Mouse (Mus musculus) left cerebral cortex, adult 2 months (tissue): ENCODE results near the gene Arhgap15. TPM values are rescaled to one million over a fixed set of nuclear protein-coding genes. Genes with fewer than 3 reads are reported as not detected.

Source experiments
- DNase-seq, 2 experiments: peaks; one replicate each; pipeline ENCODE4 v3.0.0; 2021 to 2022; ENCODE audit warnings: low spot score in 2 of 2, mixed read lengths in 1 of 2; ENCODE audit errors: extremely low spot score in 1 of 2
- H3K27ac ChIP-seq: fragments of 200-600 bp; 2 replicates; pipeline ENCODE4 v1.8.1; 2022
- H3K4me3 ChIP-seq: fragments of 200-600 bp; 2 replicates; pipeline ENCODE4 v1.8.1; 2022
- CTCF ChIP-seq: fragments of 200-600 bp; IDR thresholded peaks from 2 replicates; pipeline ENCODE4 v1.8.1; 2022; ENCODE audit warnings: antibody characterized with exemption, mild to moderate bottlenecking, moderate library complexity
- intact Hi-C: fragments of 180-260 bp; cut with DNase I; formaldehyde crosslinking; loops from one replicate; pipeline ENCODE4 v1.15.1; 2025
- total RNA-seq, 2 experiments: library from RNA; stranded (reverse); gene quantifications; 2 replicates each; pipeline ENCODE4 v1.2.3; 2021

Arhgap15 gene
- total RNA-seq, 2 experiments from 2014 or later = 9.7 to 12.8 TPM

DNA sequence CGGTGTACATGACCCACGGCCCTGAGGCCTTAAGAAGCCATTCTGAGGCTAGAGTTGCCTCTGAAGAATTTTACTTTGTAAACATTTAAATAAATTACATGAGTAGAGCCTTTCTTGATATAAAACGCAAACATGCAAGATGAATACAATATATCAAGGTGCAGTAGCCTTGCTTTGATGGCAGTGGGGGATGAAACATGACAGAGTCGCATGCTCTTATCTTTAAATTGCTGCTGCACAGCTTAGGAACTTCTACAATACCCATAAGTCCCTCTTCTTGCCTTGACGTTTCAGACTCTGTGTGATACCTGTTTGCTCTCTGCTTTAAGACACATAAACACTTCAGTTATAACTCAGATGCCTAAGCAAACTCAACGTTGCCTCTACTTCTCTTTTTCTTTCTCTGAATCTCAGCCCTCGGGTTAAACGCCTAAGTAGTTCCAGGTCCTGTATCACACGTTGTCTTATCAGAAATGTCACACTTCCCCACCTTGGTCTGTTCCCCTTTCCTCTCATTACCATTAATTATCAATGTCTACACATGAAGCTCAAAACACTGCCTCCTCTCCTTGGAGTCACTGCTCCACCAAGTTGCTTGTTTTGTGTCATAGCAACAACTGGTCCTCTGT, 9.3 kb upstream of the Arhgap15 start:
- Histone ChIP-seq H3K27ac (no peak overlapping the region), H3K4me3 (no peak overlapping the region)
- intact Hi-C loops = no loop called here
- no peak for DNase-seq
- no peak for TF ChIP-seq CTCF

DNA sequence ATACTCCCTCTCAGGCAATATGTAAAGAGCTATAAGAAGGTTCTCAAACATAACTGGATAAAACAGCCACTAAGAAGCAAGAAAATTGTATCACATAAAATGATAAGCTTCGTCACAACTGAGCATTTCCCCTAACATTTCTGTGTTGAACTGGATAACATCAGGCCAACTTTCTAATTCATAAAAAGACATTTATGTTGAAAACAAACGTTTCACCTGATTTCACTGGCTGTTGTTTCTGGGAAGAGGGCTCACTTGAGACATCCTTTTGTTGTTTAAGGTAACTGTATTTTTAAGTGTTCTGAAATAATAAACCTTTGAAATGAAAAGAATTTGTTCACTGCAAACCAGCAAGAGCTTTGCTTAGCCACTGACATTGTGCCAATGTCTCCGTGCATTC, 697 bp downstream of the Arhgap15 start:
- H3K4me3 ChIP-seq = no peak overlapping the region
- DNase-seq = no peak
- no peak for TF ChIP-seq CTCF
- H3K27ac ChIP-seq = no peak overlapping the region
- intact Hi-C loops = no loop called here

DNA sequence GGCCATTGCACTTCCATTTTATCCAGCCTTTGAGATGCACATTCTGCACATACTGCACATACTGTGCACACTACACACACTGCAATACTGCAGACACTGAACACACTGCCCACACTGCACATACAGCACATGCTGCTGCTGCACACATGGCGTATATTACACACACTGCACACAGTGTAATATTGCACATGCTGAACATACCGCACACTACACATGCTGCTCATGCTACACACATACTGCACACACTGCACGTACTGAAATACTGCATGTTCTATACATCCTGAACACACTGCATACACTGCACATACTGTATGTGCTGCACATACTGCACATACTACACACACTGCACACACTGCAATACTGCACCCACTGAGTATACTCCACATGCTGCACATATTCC, 7.3 kb downstream of the Arhgap15 start:
- no peak overlapping the region for H3K4me3 ChIP-seq
- no peak for TF ChIP-seq CTCF
- H3K27ac ChIP-seq = no peak overlapping the region
- intact Hi-C loops = no loop called here
- DNase-seq = no peak

DNA sequence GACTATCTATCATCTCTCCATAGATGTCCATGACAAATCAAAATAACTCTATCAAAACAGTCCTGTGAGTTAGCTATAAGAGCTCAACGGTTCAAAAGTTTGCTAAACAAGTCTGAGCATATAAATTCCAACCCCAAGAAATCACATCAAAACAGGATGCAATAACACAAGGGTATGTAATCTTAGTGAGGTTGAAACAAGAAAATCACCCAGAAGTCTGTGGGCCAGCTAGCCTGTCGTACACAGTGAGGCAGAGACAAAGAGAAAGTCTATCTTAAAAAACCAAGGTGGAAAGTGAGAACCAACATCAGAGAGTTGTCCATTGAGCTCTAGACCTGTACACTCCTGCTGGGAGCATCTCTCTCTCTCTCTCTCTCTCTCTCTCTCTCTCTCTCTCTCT, 8.0 kb downstream of the Arhgap15 start:
- intact Hi-C loops = no loop called here
- no peak for TF ChIP-seq CTCF
- no peak overlapping the region for H3K27ac ChIP-seq
- no peak overlapping the region for H3K4me3 ChIP-seq
- DNase-seq = no peak

DNA sequence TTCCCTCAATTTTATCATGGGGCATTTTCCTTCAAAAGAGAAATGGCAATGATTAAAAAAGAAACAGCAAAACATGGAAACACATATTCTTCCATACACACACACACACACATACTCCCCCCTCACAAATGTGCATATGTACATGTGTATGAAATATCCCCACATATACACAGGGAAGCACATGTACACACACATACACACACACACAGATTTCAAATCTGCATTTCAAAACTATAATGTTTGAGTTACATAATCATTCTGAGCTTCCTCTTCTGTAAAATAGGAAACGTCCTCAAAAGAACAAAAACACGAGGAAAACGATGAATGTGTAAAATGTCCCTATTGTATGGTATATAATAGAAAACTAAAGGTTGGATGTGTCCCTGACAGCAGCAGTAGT, 13.1 kb downstream of the Arhgap15 start:
- no peak for TF ChIP-seq CTCF
- intact Hi-C loops = no loop called here
- no peak overlapping the region for H3K27ac ChIP-seq
- no peak overlapping the region for H3K4me3 ChIP-seq
- DNase-seq = no peak

DNA sequence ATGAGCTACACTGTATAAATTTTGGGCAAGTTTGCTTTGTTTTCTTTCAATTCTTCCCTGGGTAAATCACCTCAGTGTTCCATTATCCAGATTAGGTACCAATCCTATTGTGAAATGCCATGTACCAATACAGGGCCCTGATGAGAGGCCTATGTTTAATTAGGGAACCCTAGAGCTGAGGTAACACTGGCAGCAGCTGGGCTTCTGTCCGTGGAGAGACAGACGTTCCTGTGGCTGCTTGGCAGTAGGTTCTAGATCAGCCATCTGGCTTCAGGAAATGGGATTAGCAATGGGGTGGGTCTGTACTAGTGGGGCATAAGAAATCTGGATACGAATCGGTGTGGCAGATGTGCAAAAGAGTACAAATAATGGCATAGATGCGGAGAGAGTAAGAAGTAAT, 14.7 kb downstream of the Arhgap15 start:
- intact Hi-C loops = no loop called here
- Histone ChIP-seq H3K27ac (no peak overlapping the region), H3K4me3 (no peak overlapping the region)
- TF ChIP-seq CTCF = no peak
- DNase-seq = no peak

DNA sequence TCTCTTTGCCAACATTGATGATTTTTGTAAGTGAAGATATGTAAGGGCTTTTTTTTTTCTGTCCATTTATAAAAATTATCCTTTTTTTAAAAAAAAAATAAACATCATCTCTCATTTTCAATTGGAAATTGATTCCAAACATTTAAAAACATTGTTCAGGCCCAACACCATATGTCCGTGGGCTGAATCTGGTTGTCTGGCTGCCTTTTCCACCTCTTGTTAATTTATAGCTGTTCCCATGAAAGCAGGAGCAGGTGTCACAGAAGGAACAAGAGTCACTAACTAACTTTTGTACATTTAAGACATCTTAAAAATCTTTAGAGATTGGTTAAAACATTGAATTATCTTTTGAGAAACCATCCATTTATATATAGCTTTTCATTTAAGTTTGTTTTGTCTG, 15.8 kb downstream of the Arhgap15 start:
- no peak for TF ChIP-seq CTCF
- DNase-seq = no peak
- Histone ChIP-seq H3K4me3 (no peak overlapping the region), H3K27ac (peak overlapping the region; percentile 59)
- intact Hi-C loops = no loop called here

DNA sequence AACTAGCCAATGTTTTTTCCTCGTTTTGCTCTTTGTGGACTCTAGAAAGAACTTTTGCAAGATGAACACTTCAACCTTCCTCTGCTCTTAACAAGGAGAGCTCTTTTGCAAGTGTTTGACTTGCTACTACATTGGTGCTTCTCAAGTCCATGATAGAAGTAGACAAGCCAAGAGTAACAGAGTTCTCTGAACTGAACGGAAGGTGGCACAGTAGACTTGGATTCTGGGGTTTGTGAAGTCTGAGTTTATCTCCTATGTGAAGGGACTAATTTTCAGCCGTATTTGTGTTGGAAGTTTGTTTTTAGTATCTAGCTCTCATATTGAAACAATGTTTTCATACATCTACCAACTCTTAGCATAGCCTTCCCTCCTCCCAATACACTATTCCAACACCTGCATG, 17.6 kb downstream of the Arhgap15 start:
- intact Hi-C loops = no loop called here
- Histone ChIP-seq H3K27ac (no peak overlapping the region), H3K4me3 (no peak overlapping the region)
- TF ChIP-seq CTCF = peak; percentile 32; the same call in 1 of the 2 replicates
- DNase-seq = no peak

DNA sequence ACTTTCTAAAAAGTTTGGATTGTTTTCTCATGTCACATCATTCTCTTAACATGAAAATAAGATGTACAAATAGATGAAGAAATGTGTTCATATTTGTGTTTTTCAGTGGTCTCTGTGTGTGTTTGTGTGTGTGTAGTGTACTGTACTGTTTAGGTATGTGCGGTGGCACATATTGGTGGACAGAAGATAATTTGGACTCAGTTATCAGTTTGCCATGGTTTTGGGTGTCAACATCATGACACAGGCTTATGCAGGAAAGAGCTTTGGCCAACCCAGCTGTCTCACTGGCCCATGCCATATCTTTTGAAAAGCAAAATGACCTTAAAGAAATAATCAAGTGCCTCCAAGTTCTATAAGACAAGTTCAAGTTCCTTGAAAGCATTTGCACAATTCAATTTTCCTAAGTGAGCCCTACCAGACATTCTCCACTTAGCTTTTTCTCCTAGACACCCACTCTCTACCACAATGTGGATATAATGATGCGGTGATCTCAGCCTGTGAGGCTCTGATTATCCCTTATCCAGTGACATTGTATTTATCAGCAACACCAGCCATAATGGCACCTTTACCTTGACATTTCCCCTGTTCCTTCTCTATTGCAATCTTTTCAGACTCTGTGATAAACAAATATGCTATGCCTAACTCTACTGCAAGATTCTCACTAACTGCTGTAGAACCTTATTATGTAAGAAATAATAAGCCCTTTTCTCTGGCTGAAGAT, 21.4 kb downstream of the Arhgap15 start:
- intact Hi-C loops = no loop called here
- no peak overlapping the region for H3K4me3 ChIP-seq
- TF ChIP-seq CTCF = no peak
- DNase-seq = no peak
- H3K27ac ChIP-seq = no peak overlapping the region

DNA sequence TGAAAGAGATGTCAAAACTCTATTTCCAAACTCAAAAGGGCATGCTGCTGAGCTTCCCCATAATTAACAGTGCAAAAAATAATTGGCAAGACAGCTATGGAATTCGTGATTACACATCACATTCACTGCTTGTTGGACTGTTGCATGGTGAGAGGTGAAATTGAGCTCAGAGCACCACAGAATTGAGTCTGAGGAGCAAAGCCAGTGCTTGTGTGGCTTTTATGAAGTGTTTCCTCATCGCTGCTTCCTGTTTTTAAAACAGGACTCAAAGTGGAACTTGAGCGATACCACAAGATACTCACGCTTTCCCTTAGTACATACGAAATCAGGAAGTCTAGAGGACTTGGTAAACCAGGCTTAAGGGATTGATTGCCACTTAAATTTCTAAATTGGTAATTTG, 24.0 kb downstream of the Arhgap15 start:
- intact Hi-C loops = no loop called here
- no peak for TF ChIP-seq CTCF
- DNase-seq = no peak
- no peak overlapping the region for H3K27ac ChIP-seq
- no peak overlapping the region for H3K4me3 ChIP-seq

DNA sequence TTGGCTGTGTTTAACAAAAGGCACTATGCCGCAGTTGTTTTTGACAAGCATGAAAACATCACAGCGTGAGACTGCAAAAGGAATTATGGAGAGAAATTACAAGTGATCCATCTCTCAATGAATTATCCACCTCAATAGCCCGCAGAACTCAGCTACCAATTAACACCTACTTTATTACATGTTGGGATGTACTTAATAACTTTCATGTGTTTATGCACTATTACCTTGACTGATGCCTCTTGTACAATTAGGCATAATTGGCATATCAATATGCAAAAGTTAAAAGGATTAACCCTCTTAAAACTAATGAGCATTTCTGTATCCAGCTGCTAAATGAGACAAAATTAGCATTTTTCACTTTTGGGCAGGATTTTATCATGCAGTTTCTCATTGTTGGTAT, 33.5 kb downstream of the Arhgap15 start:
- Histone ChIP-seq H3K4me3 (no peak overlapping the region), H3K27ac (peak overlapping the region; percentile 48; the same call in 1 of the 2 replicates)
- TF ChIP-seq CTCF = no peak
- DNase-seq = no peak
- intact Hi-C loops = loop anchor here (10.0 kb wide), 2 partner anchors 353 to 783 kb away; no protein-coding TSS in a partner anchor

DNA sequence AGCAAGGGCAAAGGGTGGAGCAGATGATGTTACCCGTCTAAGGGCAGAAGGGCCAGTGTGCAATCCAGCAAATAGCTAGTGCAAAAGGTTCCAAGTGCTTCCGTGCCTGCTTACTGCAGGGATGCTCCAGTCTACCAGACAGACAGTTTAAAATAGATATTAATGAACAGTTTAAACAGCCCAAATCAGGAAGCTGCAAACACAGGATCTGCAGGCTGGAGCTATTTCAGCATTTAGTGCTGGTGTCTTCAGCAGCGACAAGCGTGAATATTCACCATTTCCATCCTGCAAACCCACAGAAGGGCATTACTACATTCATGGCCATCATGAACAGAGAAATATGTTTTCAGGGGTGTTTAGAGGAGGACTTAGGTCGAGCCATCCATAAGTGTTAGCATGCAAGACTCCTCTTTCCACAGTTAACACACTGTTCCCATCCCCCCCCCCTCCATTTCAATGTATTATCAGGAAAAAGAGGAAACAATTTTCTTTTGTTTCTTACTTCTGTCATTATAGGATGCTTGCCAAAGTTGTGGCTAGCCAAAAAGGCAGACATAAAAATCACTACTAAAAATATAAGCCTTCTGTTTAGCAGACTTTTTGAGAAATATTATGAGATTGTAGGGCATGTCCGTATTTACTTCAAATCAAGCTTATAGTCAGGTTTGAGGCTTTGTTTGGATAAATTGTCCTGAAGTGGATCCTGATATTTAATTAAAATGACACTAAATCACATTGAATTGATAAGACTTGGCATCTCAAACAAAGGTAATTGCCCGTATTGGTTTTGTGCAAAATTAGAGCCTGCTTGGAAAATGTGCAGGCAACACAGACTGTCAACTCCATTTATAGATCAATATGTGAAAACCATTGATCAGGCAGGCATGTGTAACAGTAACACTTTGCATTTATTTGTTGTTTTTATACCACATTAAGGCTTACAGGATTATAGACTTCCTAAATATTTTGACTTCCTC, 35.4 kb downstream of the Arhgap15 start:
- TF ChIP-seq CTCF = no peak
- H3K27ac ChIP-seq = peak overlapping the region; percentile 91
- intact Hi-C loops = loop anchor here (10.0 kb wide), 2 partner anchors 351 to 781 kb away; no protein-coding TSS in a partner anchor

More for the DNA sequence above, 35.4 kb downstream of the Arhgap15 start:
- no peak overlapping the region for H3K4me3 ChIP-seq
- no peak for DNase-seq
